Mouse (Mus musculus) right cerebral cortex, postnatal 36 days (tissue): ENCODE measurements at regions not wholly inside any gene's neighbourhood (a gene's known extent, or its start where the extent isn't known, plus 50 kb on each side); places are given as distances from the start of the nearest gene placed in this dataset.
"Not testable (repeated sequence)": the region's sequence is repeated elsewhere in the genome, so short reads cannot be mapped to it uniquely, and the experiment has no call there.

Experiments
- DNase-seq, 2 experiments: peaks; one replicate each; pipeline ENCODE4 v3.0.0; 2022; ENCODE audit warnings: low spot score in 2 of 2, mixed read lengths in 1 of 2

GRCm38 (mm10) chr17:60966401-60966800 lies 1914.7 kb downstream of the Efna5 start:
- no peak for DNase-seq

DNA sequence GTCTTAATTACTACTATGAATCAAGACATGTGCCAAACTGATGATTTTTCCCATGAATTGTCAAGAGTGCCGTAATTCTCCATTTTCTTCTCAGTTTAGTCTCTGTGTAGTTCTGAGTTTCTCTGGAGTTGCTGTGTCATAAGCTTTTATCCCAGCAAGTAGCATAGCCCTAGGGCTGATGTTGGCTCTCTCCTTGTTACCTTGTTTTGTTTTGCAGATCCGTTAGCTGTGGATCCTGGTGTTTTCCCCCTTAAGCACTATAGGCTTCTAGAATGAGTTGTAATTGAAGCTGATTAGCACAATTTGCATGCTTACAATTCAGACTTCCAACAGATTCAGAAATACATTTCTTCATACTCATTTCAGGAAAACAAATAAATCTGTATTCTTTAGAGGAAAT lies 1915.5 kb downstream of the Efna5 start:
- no peak for DNase-seq

DNA sequence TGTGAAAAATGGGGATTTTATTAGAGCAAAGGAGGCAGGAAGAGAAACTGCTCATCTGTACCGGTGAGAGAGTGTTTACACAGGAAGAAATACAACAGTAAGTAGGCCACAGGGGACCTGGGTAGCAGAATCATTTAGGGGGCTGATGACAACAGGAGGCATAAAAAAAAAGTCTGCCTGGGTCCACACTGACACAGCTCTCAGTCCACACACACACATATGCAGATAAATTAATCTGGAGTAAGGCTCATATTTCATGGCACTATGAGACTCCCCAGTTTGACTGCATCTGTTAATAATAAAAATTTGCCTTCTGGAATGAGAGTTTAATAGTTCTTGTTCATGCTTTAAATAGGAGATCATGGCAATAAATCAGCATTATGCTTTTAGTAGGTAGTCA lies 1929.7 kb downstream of the Efna5 start:
- no peak for DNase-seq

DNA sequence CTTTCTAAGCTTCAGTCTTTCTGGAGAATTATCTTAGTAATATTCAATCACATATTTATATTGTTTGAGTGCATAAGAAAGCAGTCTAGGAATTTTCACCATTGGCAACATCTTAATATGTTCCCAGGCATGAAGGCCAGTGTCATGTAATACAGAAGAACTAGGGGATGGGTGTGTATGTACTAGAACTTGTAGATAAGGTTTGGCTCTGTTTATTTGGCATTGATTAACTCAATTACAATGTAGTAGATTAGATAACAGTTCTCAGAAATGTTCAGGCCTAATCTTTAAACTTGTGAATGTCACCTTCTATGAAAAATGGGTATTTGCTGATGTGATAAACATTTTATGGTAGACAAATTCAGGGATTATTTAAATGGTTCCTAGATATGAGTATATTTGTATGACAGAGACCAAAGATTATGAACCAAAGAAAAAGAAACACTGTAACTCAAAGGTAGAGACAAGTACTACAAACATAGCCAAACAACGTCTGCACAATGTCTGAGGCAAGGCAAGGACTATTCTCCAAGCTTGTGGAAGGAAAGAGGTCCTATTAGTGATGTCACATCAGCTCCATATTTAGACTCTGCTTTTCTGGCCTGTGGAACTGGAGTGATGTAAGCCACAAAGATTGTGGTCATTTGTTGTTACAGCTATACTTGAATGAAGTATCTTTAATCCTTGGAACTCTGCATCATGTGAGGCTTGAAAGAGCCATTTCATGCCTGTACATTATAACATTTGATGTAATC lies 1924.8 kb upstream of the Nudt12 start:
- DNase-seq: no peak

- no peak for DNase-seq
Observed at GRCm38 (mm10) chr17:60934223-60934622, 1921.1 kb upstream of the Nudt12 start.

DNA sequence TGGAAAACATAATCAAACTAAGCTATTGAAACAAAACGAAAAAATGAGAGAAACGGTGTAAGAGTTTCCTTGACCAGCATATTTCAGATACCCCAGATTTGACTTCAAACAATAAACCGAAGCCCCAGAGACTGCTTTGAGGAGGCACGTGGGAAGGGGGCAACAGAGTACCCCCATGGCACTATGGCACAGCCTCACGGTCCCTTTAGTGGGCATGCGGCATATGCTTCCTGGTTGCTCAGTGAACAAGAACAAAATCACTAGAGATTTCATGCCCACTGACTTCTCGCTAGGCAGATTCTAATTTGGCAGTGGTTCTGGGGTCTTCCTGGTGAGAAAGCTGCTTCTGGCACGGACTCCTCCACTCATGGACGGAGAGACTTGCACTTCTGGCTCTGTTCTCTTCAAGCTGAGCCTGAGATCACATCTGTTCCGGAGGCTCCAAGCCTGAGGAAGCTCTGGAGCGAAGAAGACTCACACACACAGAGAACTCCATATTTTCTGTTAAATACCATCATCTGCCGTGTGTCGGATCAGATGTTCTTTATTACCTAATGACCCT lies 1912.7 kb upstream of the Nudt12 start:
- peak in 1 of 2 experiments; percentile 2 for DNase-seq

GRCm38 (mm10) chr17:60882721-60883120 lies 1869.5 kb upstream of the Nudt12 start:
- DNase-seq: not testable (repeated sequence)

- DNase-seq: no peak
Observed at GRCm38 (mm10) chr17:60857445-60857844, 1844.3 kb upstream of the Nudt12 start.

DNA sequence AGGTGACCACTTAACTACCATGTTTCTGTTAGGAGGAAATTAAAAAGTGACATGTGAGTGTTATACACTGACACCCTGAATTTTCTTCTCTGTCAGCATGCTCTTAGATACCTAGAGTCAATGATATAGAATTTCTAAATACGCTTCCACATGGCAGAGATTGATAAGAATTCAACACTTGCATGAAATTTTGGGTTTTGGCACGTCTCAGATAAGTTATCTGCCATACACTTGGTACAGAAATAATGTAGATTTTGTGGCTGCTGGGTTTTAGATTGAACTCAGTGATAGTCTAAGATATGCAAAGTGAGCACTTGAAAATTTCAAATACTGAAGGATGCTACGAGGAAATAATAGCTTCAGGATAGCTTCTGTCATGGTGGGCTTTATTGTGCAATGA lies 1841.5 kb upstream of the Nudt12 start:
- no peak for DNase-seq

DNA sequence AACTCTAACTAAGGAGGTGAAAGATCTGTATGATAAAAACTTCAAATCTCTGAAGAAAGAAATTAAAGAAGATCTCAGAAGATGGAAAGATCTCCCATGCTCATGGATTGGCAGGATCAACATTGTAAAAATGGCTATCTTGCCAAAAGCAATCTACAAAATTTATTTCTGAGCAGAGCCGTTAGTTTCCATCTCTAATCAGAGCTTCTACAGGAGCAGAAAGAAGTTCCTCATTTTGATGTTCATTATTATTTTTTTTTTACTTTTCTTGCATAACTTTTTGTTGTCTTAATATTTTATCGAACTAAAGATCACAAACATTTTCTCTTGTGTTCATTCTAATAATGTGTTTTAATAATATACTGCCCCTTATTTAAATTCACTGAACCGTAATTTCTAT lies 1825.6 kb upstream of the Nudt12 start:
- not testable (repeated sequence) for DNase-seq

- DNase-seq: no peak
Observed at GRCm38 (mm10) chr17:60832531-60832930, 1819.4 kb upstream of the Nudt12 start.

- no peak for DNase-seq
Observed at GRCm38 (mm10) chr17:60830498-60830897, 1817.3 kb upstream of the Nudt12 start.

- no peak for DNase-seq
Observed at GRCm38 (mm10) chr17:60804715-60805449, 1791.7 kb upstream of the Nudt12 start.

DNA sequence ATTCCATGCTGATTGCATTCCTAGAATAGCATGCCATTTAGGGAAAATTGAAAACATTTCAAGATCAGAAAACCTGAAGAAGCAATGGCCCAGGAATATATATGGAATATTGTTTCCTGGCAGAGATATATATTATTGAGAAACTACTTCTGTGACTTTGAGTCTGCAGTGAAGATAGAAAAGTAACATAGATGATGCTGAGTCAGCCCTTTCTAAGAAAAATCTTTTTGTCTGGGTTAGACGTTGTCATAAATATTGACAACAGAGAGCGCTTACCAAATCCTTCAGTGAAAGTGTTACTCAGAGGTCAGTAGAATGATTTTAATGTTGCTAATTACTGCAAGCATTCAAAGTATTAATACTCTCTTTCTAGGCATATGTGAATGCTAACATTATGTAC lies 1749.1 kb upstream of the Nudt12 start:
- DNase-seq: no peak

DNA sequence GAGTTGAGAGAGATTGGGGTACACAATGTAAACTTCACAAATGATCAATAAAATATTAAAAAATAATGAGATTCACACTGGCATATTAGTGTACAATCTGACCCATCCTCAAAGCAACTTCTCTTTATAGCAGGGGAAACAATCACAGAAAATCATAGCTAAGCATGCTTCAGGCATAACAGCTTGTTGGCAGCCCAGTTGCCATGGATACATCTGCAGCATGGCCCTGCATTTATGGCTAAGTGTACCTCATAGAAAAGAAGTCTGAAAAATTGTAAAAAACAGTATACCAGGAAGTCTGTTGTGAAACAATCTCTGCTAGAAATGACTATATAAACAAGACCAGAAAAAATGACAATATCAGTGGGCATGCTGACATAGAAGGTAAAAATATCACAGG lies 1747.9 kb upstream of the Nudt12 start:
- DNase-seq: no peak

- DNase-seq: no peak
Observed at GRCm38 (mm10) chr17:60742856-60743255, 1729.7 kb upstream of the Nudt12 start.

- DNase-seq: no peak
Observed at GRCm38 (mm10) chr17:60738211-60738610, 1725.0 kb upstream of the Nudt12 start.

- DNase-seq: no peak
Observed at GRCm38 (mm10) chr17:60720138-60720537, 1707.0 kb upstream of the Nudt12 start.

GRCm38 (mm10) chr17:60717931-60718621 lies 1704.9 kb upstream of the Nudt12 start:
- DNase-seq: no peak

DNA sequence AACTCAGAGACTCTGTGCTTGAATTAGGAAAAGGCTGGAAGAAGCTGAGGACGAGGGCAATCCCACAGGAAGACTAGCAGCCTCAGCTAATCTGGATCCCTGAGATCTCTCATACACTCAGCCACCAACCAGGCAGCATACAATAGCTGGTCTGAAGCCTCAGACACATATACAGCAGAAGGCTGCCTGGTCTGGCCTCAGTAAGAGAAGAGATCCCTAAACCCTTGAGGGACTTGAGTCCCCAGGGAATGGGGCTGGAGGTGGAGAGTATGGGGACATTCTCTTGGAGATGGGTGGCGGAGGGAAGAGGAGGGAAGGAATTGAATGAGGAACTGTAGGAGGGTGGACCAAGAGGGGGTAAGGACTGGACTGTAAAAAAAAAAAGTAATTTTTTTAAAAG lies 1704.3 kb upstream of the Nudt12 start:
- no peak for DNase-seq
